Mouse (Mus musculus) lung, adult 2 months (tissue): ENCODE data around the gene Anxa6. TPM values are rescaled to one million over a fixed set of nuclear protein-coding genes. Genes with fewer than 3 reads are reported as not detected.

ENCODE experiments used
- DNase-seq: peaks from one replicate; pipeline ENCODE4 v3.0.0; 2022
- H3K4me1 ChIP-seq: fragments of 200-500 bp; 2 replicates; pipeline ENCODE4 v1.6.1; 2011; ENCODE audit warnings: low read length; ENCODE audit not compliant: control insufficient read depth, insufficient read depth
- H3K4me3 ChIP-seq: fragments of 200-500 bp; replicated peaks from 2 replicates; pipeline ENCODE3; 2011; ENCODE audit warnings: low read depth, mild to moderate bottlenecking, control low read depth, low read length; ENCODE audit errors: extremely low read depth
- CTCF ChIP-seq: fragments of 200-500 bp; IDR thresholded peaks from 2 replicates; pipeline ENCODE4 v1.5.1; 2011; ENCODE audit warnings: mild to moderate bottlenecking, low read length, control low read depth; ENCODE audit not compliant: insufficient read depth
- POLR2A ChIP-seq: fragments of 200-500 bp; IDR thresholded peaks from 2 replicates; pipeline ENCODE4 v1.6.1; 2011; ENCODE audit warnings: low read depth, mild to moderate bottlenecking, control low read depth, low read length, borderline replicate concordance; ENCODE audit errors: extremely low read depth
- WGBS: fragments of 180-500 bp; shearing (Covaris S2); methylation state at CpG from one replicate; pipeline ENCODE4 v1.1.7; 2018; 5-methylcytosine and 5-hydroxymethylcytosine counted together
- polyA plus RNA-seq: library from polyadenylated mRNA; depleted of rRNA; stranded (reverse); fragments of >200 nt; gene quantifications from 2 replicates; pipeline ENCODE4 v1.2.3, GENCODE M21; 2012

Gene Anxa6
- polyA plus RNA-seq, 1 experiment: 170 TPM

DNA sequence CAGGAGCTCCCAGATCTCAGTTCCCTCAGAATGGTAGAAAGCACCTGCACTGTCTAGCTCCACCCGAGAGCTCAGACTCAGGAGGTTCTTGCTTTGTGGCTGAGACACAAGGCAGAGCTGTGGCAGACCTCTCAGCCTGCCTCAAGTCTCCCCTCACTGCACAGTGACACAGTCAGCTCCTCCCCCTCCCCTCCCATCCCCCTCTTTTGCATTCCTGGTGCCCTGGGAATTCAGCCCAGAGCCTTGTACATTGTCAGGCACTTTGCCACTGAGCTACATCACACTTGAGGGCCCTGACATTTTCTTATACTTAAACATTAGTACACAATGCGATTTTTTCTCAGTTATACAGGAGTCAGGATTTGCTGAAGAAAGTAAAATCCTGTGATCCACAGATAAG, 35.8 kb upstream of the Anxa6 start:
- Histone ChIP-seq H3K4me1 (no peaks in the 10 kb centered on the region), H3K4me3 (no peak overlapping the region)
- WGBS: 40% methylated on average over 2 of the region's 2 CpGs
- TF ChIP-seq CTCF: no peak
- no peak for TF ChIP-seq POLR2A
- no peak for DNase-seq

DNA sequence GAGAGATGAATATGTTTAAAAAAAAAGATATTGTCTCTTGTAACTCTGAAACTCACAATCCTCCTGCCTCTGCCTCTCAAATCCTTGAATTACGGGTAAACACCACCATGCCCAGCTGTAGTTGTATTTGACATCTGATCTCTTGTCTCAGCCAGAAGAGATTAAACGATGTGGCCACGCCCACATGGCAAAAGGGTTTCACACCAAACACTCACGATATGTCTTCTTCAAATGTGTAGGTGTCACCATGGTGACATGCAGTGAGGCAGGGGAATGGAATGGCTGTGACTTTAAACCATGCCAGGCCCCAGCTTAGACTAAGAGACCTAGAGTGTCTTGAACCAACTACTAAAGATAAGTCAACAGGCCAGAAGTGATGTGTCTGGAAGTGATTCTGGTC, 33.7 kb upstream of the Anxa6 start:
- no peak for DNase-seq
- Histone ChIP-seq H3K4me1 (no peaks in the 10 kb centered on the region), H3K4me3 (no peak overlapping the region)
- TF ChIP-seq CTCF (no peak), POLR2A (no peak)
- WGBS: 66% methylated on average over 4 of the region's 4 CpGs

DNA sequence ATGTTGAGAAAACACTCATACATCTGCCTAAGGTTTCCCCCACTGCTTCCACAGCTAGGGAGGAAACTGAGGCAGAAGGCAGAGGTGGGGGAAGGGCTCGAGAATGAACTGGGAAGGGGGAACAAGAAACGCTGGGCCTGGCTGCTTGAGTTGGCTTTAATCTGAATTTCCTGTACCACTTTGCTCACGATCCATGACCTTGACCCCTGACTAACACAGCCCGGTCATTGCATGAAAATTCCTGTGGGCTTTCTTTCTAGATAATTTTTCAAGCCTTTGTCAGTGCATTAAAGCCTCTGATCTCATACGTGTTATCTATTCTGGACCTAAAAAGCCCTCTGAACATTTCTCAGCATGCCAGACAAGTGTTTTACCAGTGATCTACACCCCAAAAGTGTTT, 29.6 kb upstream of the Anxa6 start:
- H3K4me3 ChIP-seq: no peak overlapping the region
- no peaks in the 10 kb centered on the region for H3K4me1 ChIP-seq
- DNase-seq: no peak
- TF ChIP-seq CTCF (no peak), POLR2A (no peak)
- WGBS: 34% methylated on average over 5 of the region's 5 CpGs

DNA sequence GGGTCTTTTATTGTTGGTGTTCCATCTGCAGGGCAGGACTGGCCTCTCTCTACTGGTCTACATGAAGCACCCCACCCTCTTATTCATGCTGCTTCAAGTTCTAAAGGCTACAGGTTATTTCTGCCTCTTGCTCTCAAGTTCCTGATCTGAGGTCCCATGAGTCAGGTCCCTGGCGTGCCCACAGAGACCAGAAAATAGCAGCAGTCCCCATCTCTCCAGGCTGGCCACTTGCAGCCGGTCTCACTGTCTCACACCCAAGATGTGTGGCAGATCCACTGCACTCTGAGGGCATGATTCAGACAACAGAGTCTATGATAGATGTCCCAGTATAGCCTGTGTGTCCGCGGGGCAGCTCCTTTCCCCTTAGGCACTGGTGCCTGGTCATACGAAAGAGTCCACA, 27.6 kb upstream of the Anxa6 start:
- H3K4me3 ChIP-seq: no peak overlapping the region
- TF ChIP-seq POLR2A (no peak), CTCF (no peak)
- 78% methylated on average over 5 of the region's 5 CpGs for WGBS
- DNase-seq: no peak
- H3K4me1 ChIP-seq: no peaks in the 10 kb centered on the region

DNA sequence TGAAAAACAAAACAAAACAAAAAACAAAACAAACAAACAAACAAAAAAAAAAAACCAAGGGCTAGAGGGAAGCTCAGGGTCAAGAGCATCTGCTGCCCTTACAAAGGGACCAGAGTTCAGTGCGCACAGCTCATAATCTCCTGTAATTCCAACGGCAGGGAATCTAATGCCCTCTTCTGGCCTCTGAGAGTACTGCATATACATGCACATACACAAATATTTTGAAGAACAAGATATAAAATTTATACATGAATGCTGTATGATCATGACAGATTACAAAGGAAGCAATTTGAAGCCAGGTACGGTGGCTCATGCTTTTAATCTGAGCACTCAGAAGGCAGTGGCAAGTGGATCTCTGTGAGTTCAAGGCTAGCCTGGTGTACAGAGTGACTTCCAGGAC, 24.3 kb upstream of the Anxa6 start:
- WGBS: 81% methylated on average over 3 of the region's 3 CpGs
- DNase-seq: no peak
- H3K4me3 ChIP-seq: no peak overlapping the region
- TF ChIP-seq POLR2A (no peak), CTCF (no peak)
- H3K4me1 ChIP-seq: no peaks in the 10 kb centered on the region

DNA sequence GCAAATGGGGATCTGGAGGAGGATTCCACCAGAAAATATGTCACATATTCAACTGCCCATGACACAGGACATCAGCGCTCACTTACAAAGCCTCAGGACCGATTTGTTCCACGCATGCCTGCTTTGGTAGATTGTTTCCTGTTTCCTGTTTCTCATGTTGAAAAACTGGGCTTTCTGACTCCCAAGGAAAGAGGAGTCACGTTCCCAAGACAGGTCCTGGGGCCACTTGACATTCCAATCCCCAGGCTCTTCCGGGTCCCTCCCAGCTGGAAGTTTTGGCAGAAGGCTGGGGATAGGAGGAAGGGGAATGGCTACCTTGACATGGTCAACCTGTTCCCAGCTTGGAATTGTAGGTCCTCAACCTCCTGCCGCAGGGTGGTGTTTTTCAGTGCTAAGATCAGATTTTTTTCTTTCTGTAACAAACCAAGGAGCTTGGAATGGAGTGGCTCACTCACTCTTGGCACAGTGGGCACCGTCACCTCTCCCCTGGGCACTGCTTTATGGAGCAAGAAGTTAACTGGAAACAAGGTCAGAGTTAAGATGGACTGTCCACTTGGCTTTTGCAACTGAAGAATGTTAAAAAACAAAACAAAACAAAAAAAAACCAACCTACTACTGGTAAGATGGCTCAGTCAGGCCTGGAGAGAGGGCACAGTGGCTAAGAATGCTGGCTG, 17.7 kb upstream of the Anxa6 start:
- 51% methylated on average over 7 of the region's 7 CpGs for WGBS
- Histone ChIP-seq H3K4me1 (peaks cover 5% of the 10 kb centered on the region), H3K4me3 (no peak overlapping the region)
- no peak for DNase-seq
- no peak for TF ChIP-seq CTCF

DNA sequence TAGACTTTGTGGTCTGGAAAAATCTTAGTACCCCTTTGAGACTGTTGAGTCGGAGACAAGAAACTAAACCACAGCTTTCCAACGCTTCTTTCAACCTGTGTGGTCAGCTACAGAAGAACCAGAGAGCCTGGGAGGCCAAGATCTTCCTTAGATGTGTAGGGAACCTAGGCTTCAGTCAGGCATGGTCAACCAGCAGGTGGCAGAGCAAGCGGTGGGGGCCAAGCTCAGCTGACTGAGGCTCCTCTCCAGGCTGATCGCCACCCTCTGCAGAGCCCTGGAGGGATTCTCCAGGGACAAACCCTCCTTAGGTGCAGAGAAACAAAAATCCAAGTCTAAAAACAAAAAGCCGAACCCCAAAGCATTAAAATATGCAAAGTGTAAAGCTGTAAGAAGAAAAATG, 13.4 kb upstream of the Anxa6 start:
- peak; percentile 52 for DNase-seq
- no peak for TF ChIP-seq POLR2A
- peak; percentile 78 for TF ChIP-seq CTCF
- WGBS: 55% methylated on average over 5 of the region's 5 CpGs
- Histone ChIP-seq H3K4me1 (peaks cover 5% of the 10 kb centered on the region), H3K4me3 (no peak overlapping the region)

DNA sequence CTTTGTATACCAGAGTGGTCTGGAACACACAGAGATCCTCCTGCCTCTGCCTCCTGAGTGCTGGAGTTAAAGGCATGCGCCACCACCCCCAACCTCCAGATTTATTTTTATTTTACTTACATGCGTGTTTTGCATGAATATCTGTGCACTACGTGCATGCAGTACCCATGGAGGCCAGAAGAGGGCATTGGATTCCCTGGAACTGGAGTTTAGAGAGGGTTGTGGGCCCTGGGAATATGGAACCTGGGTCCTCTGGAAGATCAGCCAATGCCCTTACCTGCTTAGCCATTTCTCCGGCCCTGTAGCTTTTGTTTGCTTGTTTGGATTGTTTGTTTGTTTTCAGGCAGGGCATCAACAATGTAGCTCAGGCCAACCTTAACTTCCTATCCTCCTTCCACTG, 8.1 kb upstream of the Anxa6 start:
- no peak for DNase-seq
- Histone ChIP-seq H3K4me3 (no peak overlapping the region), H3K4me1 (peaks cover 2% of the 10 kb centered on the region)
- TF ChIP-seq POLR2A (no peak), CTCF (0 out of 2 replicates have a peak, but pooled peaks have one; percentile 17)
- 86% methylated on average over 4 of the region's 4 CpGs for WGBS

DNA sequence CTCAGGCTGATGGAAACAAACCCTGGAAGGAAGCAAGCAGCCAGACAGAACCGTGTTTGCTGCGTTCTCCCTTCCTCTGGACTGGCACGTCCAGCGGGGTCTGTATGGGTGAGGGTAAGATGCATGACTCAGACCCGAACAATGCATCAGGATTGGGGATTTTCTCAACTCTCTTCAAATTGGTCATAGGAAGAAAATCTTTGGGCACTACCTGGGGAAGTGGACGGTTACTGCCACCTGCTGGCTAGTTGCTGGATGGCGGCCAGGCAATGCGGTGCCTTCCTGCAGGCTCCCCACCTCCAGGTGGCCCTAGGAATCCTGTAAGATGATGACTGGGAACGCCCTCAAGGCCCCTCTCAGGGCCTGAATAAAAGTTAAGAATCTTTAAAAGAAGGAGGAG, 6.3 kb upstream of the Anxa6 start:
- WGBS: 1% methylated on average over 9 of the region's 9 CpGs
- peak; percentile 80 for DNase-seq
- no peak overlapping the region for H3K4me3 ChIP-seq
- peaks cover 2% of the 10 kb centered on the region for H3K4me1 ChIP-seq
- TF ChIP-seq CTCF (peak; percentile 93), POLR2A (no peak)

DNA sequence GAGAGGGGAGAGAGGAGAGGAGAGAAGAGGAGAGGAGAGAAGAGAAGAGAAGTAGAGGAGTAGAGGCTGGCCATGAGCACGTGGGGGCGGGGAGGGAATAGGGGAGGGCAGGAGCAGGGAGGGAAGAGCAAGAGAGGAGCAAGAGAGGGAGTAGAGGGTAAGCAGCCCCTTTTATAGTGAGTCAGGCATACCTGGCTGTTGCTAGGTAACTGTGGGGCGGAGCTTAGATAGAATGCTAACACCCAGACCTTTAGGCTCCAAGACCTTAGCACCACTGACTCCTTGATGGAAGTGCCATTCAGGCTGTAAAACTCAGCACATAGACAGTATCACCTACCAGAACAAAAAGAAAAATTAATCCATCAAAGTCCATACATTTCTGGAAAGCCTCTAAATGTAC, 3.4 kb upstream of the Anxa6 start:
- WGBS: 55% methylated on average over 3 of the region's 3 CpGs
- peaks cover 9% of the 10 kb centered on the region for H3K4me1 ChIP-seq
- no peak for DNase-seq
- no peak overlapping the region for H3K4me3 ChIP-seq
- TF ChIP-seq CTCF: no peak
- TF ChIP-seq POLR2A: no peak

DNA sequence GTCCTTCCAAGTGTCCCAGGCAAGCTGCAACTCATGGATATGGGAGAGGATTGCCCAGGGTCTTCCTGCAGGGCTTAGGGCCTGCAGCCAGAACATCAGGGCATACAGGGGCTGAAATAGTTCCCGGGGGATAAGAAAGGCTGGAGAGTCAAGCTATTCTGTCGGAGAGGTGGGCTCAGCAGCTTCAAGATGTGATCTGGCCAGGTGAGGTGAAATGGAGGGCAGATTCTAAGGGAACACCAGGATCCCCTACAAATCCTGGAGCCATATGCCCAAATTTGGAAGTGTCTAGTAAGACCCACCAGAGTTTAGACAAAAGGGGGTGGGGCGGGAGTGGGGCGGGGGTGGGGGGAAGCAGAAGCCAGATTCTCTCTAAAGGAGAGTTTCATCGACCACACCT, 959 bp downstream of the Anxa6 start:
- WGBS: 5% methylated on average over 5 of the region's 5 CpGs
- DNase-seq: no peak
- H3K4me3 ChIP-seq: peak overlapping the region; percentile 91
- peaks cover 12% of the 10 kb centered on the region for H3K4me1 ChIP-seq
- no peak for TF ChIP-seq CTCF
